8 mouse cellular contexts compared by ENCODE assay signal in genomic region chr2:32607262-32607947, GRCm38 (mm10). TPM values are rescaled to one million over a fixed set of nuclear protein-coding genes. Genes with fewer than 3 reads are reported as not detected.
DNase-seq lines count a peak whose midpoint lies in the region; ATAC-seq and TF ChIP-seq lines count a peak whose summit lies in the region.

No protein-coding gene starts in this region.

- H3K4me1 ChIP-seq in forebrain, embryonic 15.5 days = peaks cover 31% of the 10 kb centered on the region
- peaks cover 5% of the 10 kb centered on the region; the same call in 1 of the 2 replicates for H3K4me1 ChIP-seq in hindbrain, postnatal 0 days (ENCODE audit: insufficient read depth, low read length)
- peaks cover 35% of the 10 kb centered on the region for H3K4me1 ChIP-seq in lung, embryonic 16.5 days (replicated peaks; ENCODE audit: control insufficient read depth, insufficient read depth, low read length)
- peaks cover 38% of the 10 kb centered on the region for H3K4me1 ChIP-seq in neural tube, embryonic 15.5 days

- WGBS in forebrain, embryonic 15.5 days = 7% methylated on average over 34 of the region's 34 CpGs
- 6% methylated on average over 34 of the region's 34 CpGs for WGBS in hindbrain, postnatal 0 days
- 5% methylated on average over 34 of the region's 34 CpGs for WGBS in lung, embryonic 16.5 days
- 6% methylated on average over 34 of the region's 34 CpGs for WGBS in neural tube, embryonic 15.5 days

- ATAC-seq in forebrain, embryonic 15.5 days (replicated peaks) = peak; percentile 55
- ATAC-seq in hindbrain, postnatal 0 days = peak; percentile 25
- peak; percentile 39 for ATAC-seq in lung, embryonic 16.5 days (ENCODE audit: low read depth)
- ATAC-seq in neural tube, embryonic 15.5 days (ENCODE audit: low FRiP score) = peak; percentile 40

- H3K9ac ChIP-seq in forebrain, embryonic 15.5 days (replicated peaks) = peak overlapping the region; percentile 79
- H3K9ac ChIP-seq in hindbrain, postnatal 0 days (replicated peaks; ENCODE audit: low read length) = peak overlapping the region; percentile 66
- peak overlapping the region; percentile 86 for H3K9ac ChIP-seq in lung, embryonic 16.5 days (ENCODE audit: low read length)
- peak overlapping the region; percentile 80 for H3K9ac ChIP-seq in neural tube, embryonic 15.5 days (replicated peaks)

- H3K4me2 ChIP-seq in forebrain, embryonic 15.5 days (replicated peaks) = peak overlapping the region; percentile 93
- H3K4me2 ChIP-seq in hindbrain, postnatal 0 days (ENCODE audit: low read depth, low read length) = peak overlapping the region; percentile 64
- peak overlapping the region; percentile 94 for H3K4me2 ChIP-seq in lung, embryonic 16.5 days (ENCODE audit: low read depth, low read length)
- peak overlapping the region; percentile 94 for H3K4me2 ChIP-seq in neural tube, embryonic 15.5 days

- H3K27me3 ChIP-seq in forebrain, embryonic 15.5 days = no peaks in the 10 kb centered on the region
- no peaks in the 10 kb centered on the region for H3K27me3 ChIP-seq in hindbrain, postnatal 0 days (ENCODE audit: insufficient read depth, low read length)
- no peaks in the 10 kb centered on the region for H3K27me3 ChIP-seq in lung, embryonic 16.5 days (ENCODE audit: control insufficient read depth, insufficient read depth, low read depth, low read length)
- no peaks in the 10 kb centered on the region for H3K27me3 ChIP-seq in neural tube, embryonic 15.5 days (replicated peaks)

- DNase-seq in 3T3-L1 (ENCODE audit: low read depth, low spot score) = peak; percentile 85
- DNase-seq in CD4-positive helper T cell, adult 2 months (ENCODE audit: low read depth, low spot score) = peak; percentile 75
- peak; percentile 56 for DNase-seq in c-Kit-positive CD71-positive TER-119-positive erythroid progenitor cells, embryonic 14.5 days (ENCODE audit: low spot score)
- DNase-seq in hindbrain, postnatal 0 days (ENCODE audit: low spot score) = peak; percentile 58
- no peak for DNase-seq in left cerebral cortex, adult 8-10 months (ENCODE audit: low spot score in 2 of 2)

- no peaks in the 10 kb centered on the region for H3K9me3 ChIP-seq in forebrain, embryonic 15.5 days
- no peaks in the 10 kb centered on the region for H3K9me3 ChIP-seq in hindbrain, postnatal 0 days (ENCODE audit: low read length)
- no peaks in the 10 kb centered on the region for H3K9me3 ChIP-seq in lung, embryonic 16.5 days (ENCODE audit: control insufficient read depth, low read length)
- H3K9me3 ChIP-seq in neural tube, embryonic 15.5 days (replicated peaks) = no peaks in the 10 kb centered on the region

- no peak for TF ChIP-seq CTCF in hindbrain, postnatal 0 days (IDR thresholded peaks at IDR 0.05; ENCODE audit: low read depth)

- H3K27ac ChIP-seq in forebrain, embryonic 15.5 days (replicated peaks) = no peak overlapping the region
- no peak overlapping the region for H3K27ac ChIP-seq in hindbrain, postnatal 0 days
- peak overlapping the region; percentile 63 for H3K27ac ChIP-seq in lung, embryonic 16.5 days (ENCODE audit: low read length)
- H3K27ac ChIP-seq in neural tube, embryonic 15.5 days (replicated peaks) = peak overlapping the region; percentile 41; the same call in 1 of the 2 replicates

- no peaks in the 10 kb centered on the region for H3K36me3 ChIP-seq in forebrain, embryonic 15.5 days
- H3K36me3 ChIP-seq in hindbrain, postnatal 0 days (ENCODE audit: insufficient read depth, low read length) = peaks cover 3% of the 10 kb centered on the region; the same call in 1 of the 2 replicates
- H3K36me3 ChIP-seq in lung, embryonic 16.5 days (ENCODE audit: control insufficient read depth, insufficient read depth, low read length) = no peaks in the 10 kb centered on the region
- no peaks in the 10 kb centered on the region for H3K36me3 ChIP-seq in neural tube, embryonic 15.5 days

- H3K4me3 ChIP-seq in forebrain, embryonic 15.5 days = peak overlapping the region; percentile 82
- peak overlapping the region; percentile 61 for H3K4me3 ChIP-seq in hindbrain, postnatal 0 days (ENCODE audit: low read length)
- peak overlapping the region; percentile 68 for H3K4me3 ChIP-seq in lung, embryonic 16.5 days (ENCODE audit: low read length)
- H3K4me3 ChIP-seq in neural tube, embryonic 15.5 days (replicated peaks) = peak overlapping the region; percentile 82

RNA-seq across cellular contexts. Expression of gene St6galnac6, which starts 7.9 kb away (rescaled TPM):
- 16.6 and 19.3 TPM in 2 replicates for polyA plus RNA-seq in forebrain, embryonic 15.5 days (2015; fragmentation: Nextera tagmentation; extraction: Ambion mirVana)
- 87.0 and 114 TPM in 2 replicates for total RNA-seq in hindbrain, postnatal 0 days (2014; rRNA removed)
- 39.5 and 40.9 TPM in 2 replicates for polyA plus RNA-seq in hindbrain, postnatal 0 days (2015; fragmentation: Nextera tagmentation; extraction: Ambion mirVana)
- 25.4 and 26.3 TPM in 2 replicates for polyA plus RNA-seq in lung, embryonic 16.5 days (2015; fragmentation: Nextera tagmentation; extraction: Ambion mirVana)
- polyA plus RNA-seq in neural tube, embryonic 15.5 days (2015; fragmentation: Nextera tagmentation; extraction: Ambion mirVana) = 13.5 and 14.4 TPM in 2 replicates
- 100 to 1,000 TPM; 110 to 142 (median 119) TPM for total RNA-seq in left cerebral cortex, adult 8-10 months (2022)

RNA-seq across cellular contexts. Expression of gene Ak1, which starts 14.2 kb away (rescaled TPM):
- polyA plus RNA-seq in forebrain, embryonic 15.5 days (2015; fragmentation: Nextera tagmentation; extraction: Ambion mirVana) = 74.1 and 79.6 TPM in 2 replicates
- 89.8 and 92.2 TPM in 2 replicates for total RNA-seq in hindbrain, postnatal 0 days (2014; rRNA removed)
- polyA plus RNA-seq in hindbrain, postnatal 0 days (2015; fragmentation: Nextera tagmentation; extraction: Ambion mirVana) = 103 and 106 TPM in 2 replicates
- polyA plus RNA-seq in lung, embryonic 16.5 days (2015; fragmentation: Nextera tagmentation; extraction: Ambion mirVana) = 67.2 and 76.7 TPM in 2 replicates
- 88.5 and 103 TPM in 2 replicates for polyA plus RNA-seq in neural tube, embryonic 15.5 days (2015; fragmentation: Nextera tagmentation; extraction: Ambion mirVana)
- 100 to 1,000 TPM; 143 to 158 (median 151) TPM for total RNA-seq in left cerebral cortex, adult 8-10 months (2022)

RNA-seq across cellular contexts. Expression of gene St6galnac4, which starts 20.5 kb away (rescaled TPM):
- 25.9 and 26.4 TPM in 2 replicates for polyA plus RNA-seq in forebrain, embryonic 15.5 days (2015; fragmentation: Nextera tagmentation; extraction: Ambion mirVana)
- 66.9 and 75.7 TPM in 2 replicates for total RNA-seq in hindbrain, postnatal 0 days (2014; rRNA removed)
- 45.6 and 47.5 TPM in 2 replicates for polyA plus RNA-seq in hindbrain, postnatal 0 days (2015; fragmentation: Nextera tagmentation; extraction: Ambion mirVana)
- polyA plus RNA-seq in lung, embryonic 16.5 days (2015; fragmentation: Nextera tagmentation; extraction: Ambion mirVana) = 26.0 and 28.1 TPM in 2 replicates
- polyA plus RNA-seq in neural tube, embryonic 15.5 days (2015; fragmentation: Nextera tagmentation; extraction: Ambion mirVana) = 43.9 and 44.6 TPM in 2 replicates
- total RNA-seq in left cerebral cortex, adult 8-10 months (2022) = 10 to 100 TPM; 33.9 to 36.5 (median 34.8) TPM

RNA-seq across cellular contexts. Expression of gene 9430097D07Rik, which starts 31.9 kb away (rescaled TPM):
- 0.23 and 0.24 TPM in 2 replicates for polyA plus RNA-seq in forebrain, embryonic 15.5 days (2015; fragmentation: Nextera tagmentation; extraction: Ambion mirVana)
- total RNA-seq in hindbrain, postnatal 0 days (2014; rRNA removed) = 0.21 and 0.83 TPM in 2 replicates
- polyA plus RNA-seq in hindbrain, postnatal 0 days (2015; fragmentation: Nextera tagmentation; extraction: Ambion mirVana) = 0.73 and 0.76 TPM in 2 replicates
- polyA plus RNA-seq in lung, embryonic 16.5 days (2015; fragmentation: Nextera tagmentation; extraction: Ambion mirVana) = not detected in 2 replicates
- polyA plus RNA-seq in neural tube, embryonic 15.5 days (2015; fragmentation: Nextera tagmentation; extraction: Ambion mirVana) = 0.59 and 0.99 TPM in 2 replicates
- total RNA-seq in left cerebral cortex, adult 8-10 months (2022) = 1 to 10 TPM in 2 of 4 experiments, under 1 TPM in 2; 0.84 to 2.4 (median 1.1) TPM

RNA-seq across cellular contexts. Expression of gene Pip5kl1, which starts 32.8 kb away (rescaled TPM):
- polyA plus RNA-seq in forebrain, embryonic 15.5 days (2015; fragmentation: Nextera tagmentation; extraction: Ambion mirVana) = 3.5 and 4.2 TPM in 2 replicates
- total RNA-seq in hindbrain, postnatal 0 days (2014; rRNA removed) = 15.1 and 35.0 TPM in 2 replicates
- 16.7 and 19.1 TPM in 2 replicates for polyA plus RNA-seq in hindbrain, postnatal 0 days (2015; fragmentation: Nextera tagmentation; extraction: Ambion mirVana)
- 0.15 and 0.34 TPM in 2 replicates for polyA plus RNA-seq in lung, embryonic 16.5 days (2015; fragmentation: Nextera tagmentation; extraction: Ambion mirVana)
- 16.3 and 17.8 TPM in 2 replicates for polyA plus RNA-seq in neural tube, embryonic 15.5 days (2015; fragmentation: Nextera tagmentation; extraction: Ambion mirVana)
- 10 to 100 TPM in 2 of 4 experiments, 1 to 10 TPM in 2; 9.3 to 11.0 (median 10.0) TPM for total RNA-seq in left cerebral cortex, adult 8-10 months (2022)

Comparison
In these comparisons a context has a peak if more than half of its experiments do, and no peak if none do; other contexts are left out.
1. DNase-seq: peak in 3T3-L1 (single experiment), CD4-positive helper T cell, adult 2 months (single experiment), c-Kit-positive CD71-positive TER-119-positive erythroid progenitor cells, embryonic 14.5 days (single experiment) and hindbrain, postnatal 0 days (single experiment); none in left cerebral cortex, adult 8-10 months (0 of 2).
2. H3K27ac ChIP-seq: peak in lung, embryonic 16.5 days (single experiment) and neural tube, embryonic 15.5 days (single experiment); none in forebrain, embryonic 15.5 days (single experiment) and hindbrain, postnatal 0 days (single experiment).
3. Peak in every context shown above with its lines, with median percentiles within 50 percentile points of each other: ATAC-seq, H3K4me2 ChIP-seq, H3K4me3 ChIP-seq and H3K9ac ChIP-seq.